Mouse (Mus musculus): ENCODE results near the gene Pigh. TPM values are rescaled to one million over a fixed set of nuclear protein-coding genes. Genes with fewer than 3 reads are reported as not detected.

Gene Pigh
- polyA plus RNA-seq, 1 experiment = 3.6 TPM

GRCm38 (mm10) chr12:79073362-79073761 is 16.1 kb downstream of the Pigh start:
- Histone ChIP-seq H3K27ac (ENCODE audit: control insufficient read depth, insufficient read depth, low read depth, low read length, poor library complexity) (no peak overlapping the region), H3K4me1 (ENCODE audit: control insufficient read depth, insufficient read depth, low read length) (peaks cover 3% of the 10 kb centered on the region; the same call in 1 of the 2 replicates), H3K4me3 (replicated peaks; ENCODE audit: control insufficient read depth, low read depth, low read length) (no peak overlapping the region)
- 81% methylated on average over 6 of the region's 6 CpGs for WGBS
- no peak for TF ChIP-seq POLR2A (IDR thresholded peaks at IDR 0.05; ENCODE audit: borderline replicate concordance, control insufficient read depth, low read depth, low read length)

- Histone ChIP-seq H3K4me1 (ENCODE audit: control insufficient read depth, insufficient read depth, low read length) (peaks cover 3% of the 10 kb centered on the region; the same call in 1 of the 2 replicates), H3K27ac (ENCODE audit: control insufficient read depth, insufficient read depth, low read depth, low read length, poor library complexity) (no peak overlapping the region)
- WGBS = 71% methylated on average over 6 of the region's 6 CpGs
These were observed 16.9 kb downstream of the Pigh start for GRCm38 (mm10) chr12:79072576-79072975.

GRCm38 (mm10) chr12:79070736-79071333 is 18.6 kb downstream of the Pigh start:
- no peak overlapping the region for H3K27ac ChIP-seq (ENCODE audit: control insufficient read depth, insufficient read depth, low read depth, low read length, poor library complexity)
- TF ChIP-seq CTCF (IDR thresholded peaks at IDR 0.05; ENCODE audit: control insufficient read depth, insufficient read depth, low read length) (no peak), POLR2A (IDR thresholded peaks at IDR 0.05; ENCODE audit: borderline replicate concordance, control insufficient read depth, low read depth, low read length) (no peak)
- WGBS = 84% methylated on average over 9 of the region's 9 CpGs
- peaks cover 3% of the 10 kb centered on the region; the same call in 1 of the 2 replicates for H3K4me1 ChIP-seq (ENCODE audit: control insufficient read depth, insufficient read depth, low read length)
- no peak overlapping the region for H3K4me3 ChIP-seq (replicated peaks; ENCODE audit: control insufficient read depth, low read depth, low read length)

More at GRCm38 (mm10) chr12:79072576-79072975, 16.9 kb downstream of the Pigh start:
- no peak overlapping the region for H3K4me3 ChIP-seq (replicated peaks; ENCODE audit: control insufficient read depth, low read depth, low read length)
- TF ChIP-seq POLR2A (IDR thresholded peaks at IDR 0.05; ENCODE audit: borderline replicate concordance, control insufficient read depth, low read depth, low read length) (no peak), CTCF (IDR thresholded peaks at IDR 0.05; ENCODE audit: control insufficient read depth, insufficient read depth, low read length) (no peak)

- 37% methylated on average over 6 of the region's 6 CpGs for WGBS
- H3K4me1 ChIP-seq (ENCODE audit: control insufficient read depth, insufficient read depth, low read length) = peaks cover 3% of the 10 kb centered on the region; the same call in 1 of the 2 replicates
- H3K27ac ChIP-seq (ENCODE audit: control insufficient read depth, insufficient read depth, low read depth, low read length, poor library complexity) = no peak overlapping the region
- TF ChIP-seq POLR2A (IDR thresholded peaks at IDR 0.05; ENCODE audit: borderline replicate concordance, control insufficient read depth, low read depth, low read length) (no peak), CTCF (IDR thresholded peaks at IDR 0.05; ENCODE audit: control insufficient read depth, insufficient read depth, low read length) (no peak)
- H3K4me3 ChIP-seq (replicated peaks; ENCODE audit: control insufficient read depth, low read depth, low read length) = no peak overlapping the region
These were observed 19.5 kb downstream of the Pigh start for GRCm38 (mm10) chr12:79069916-79070315.

- Histone ChIP-seq H3K27ac (ENCODE audit: control insufficient read depth, insufficient read depth, low read depth, low read length, poor library complexity) (no peak overlapping the region), H3K4me1 (ENCODE audit: control insufficient read depth, insufficient read depth, low read length) (peaks cover 3% of the 10 kb centered on the region; the same call in 1 of the 2 replicates), H3K4me3 (replicated peaks; ENCODE audit: control insufficient read depth, low read depth, low read length) (no peak overlapping the region)
- TF ChIP-seq POLR2A (IDR thresholded peaks at IDR 0.05; ENCODE audit: borderline replicate concordance, control insufficient read depth, low read depth, low read length) = no peak
- no peak for TF ChIP-seq CTCF (IDR thresholded peaks at IDR 0.05; ENCODE audit: control insufficient read depth, insufficient read depth, low read length)
- 93% methylated on average over 6 of the region's 6 CpGs for WGBS
These were observed 20.3 kb downstream of the Pigh start for GRCm38 (mm10) chr12:79069187-79069608.

GRCm38 (mm10) chr12:79068306-79068705 is 21.1 kb downstream of the Pigh start:
- TF ChIP-seq POLR2A (IDR thresholded peaks at IDR 0.05; ENCODE audit: borderline replicate concordance, control insufficient read depth, low read depth, low read length) = no peak
- no peak for TF ChIP-seq CTCF (IDR thresholded peaks at IDR 0.05; ENCODE audit: control insufficient read depth, insufficient read depth, low read length)
- peaks cover 3% of the 10 kb centered on the region; the same call in 1 of the 2 replicates for H3K4me1 ChIP-seq (ENCODE audit: control insufficient read depth, insufficient read depth, low read length)
- H3K4me3 ChIP-seq (replicated peaks; ENCODE audit: control insufficient read depth, low read depth, low read length) = no peak overlapping the region
- WGBS = 87% methylated on average over 11 of the region's 11 CpGs
- H3K27ac ChIP-seq (ENCODE audit: control insufficient read depth, insufficient read depth, low read depth, low read length, poor library complexity) = no peak overlapping the region

GRCm38 (mm10) chr12:79067526-79067925 is 21.9 kb downstream of the Pigh start:
- TF ChIP-seq POLR2A (IDR thresholded peaks at IDR 0.05; ENCODE audit: borderline replicate concordance, control insufficient read depth, low read depth, low read length) = no peak
- no peak for TF ChIP-seq CTCF (IDR thresholded peaks at IDR 0.05; ENCODE audit: control insufficient read depth, insufficient read depth, low read length)
- Histone ChIP-seq H3K4me3 (replicated peaks; ENCODE audit: control insufficient read depth, low read depth, low read length) (no peak overlapping the region), H3K4me1 (ENCODE audit: control insufficient read depth, insufficient read depth, low read length) (peaks cover 3% of the 10 kb centered on the region; the same call in 1 of the 2 replicates), H3K27ac (ENCODE audit: control insufficient read depth, insufficient read depth, low read depth, low read length, poor library complexity) (no peak overlapping the region)
- 90% methylated on average over 5 of the region's 5 CpGs for WGBS

GRCm38 (mm10) chr12:79066431-79066830 is 23.0 kb downstream of the Pigh start:
- TF ChIP-seq CTCF (IDR thresholded peaks at IDR 0.05; ENCODE audit: control insufficient read depth, insufficient read depth, low read length) (no peak), POLR2A (IDR thresholded peaks at IDR 0.05; ENCODE audit: borderline replicate concordance, control insufficient read depth, low read depth, low read length) (no peak)
- Histone ChIP-seq H3K27ac (ENCODE audit: control insufficient read depth, insufficient read depth, low read depth, low read length, poor library complexity) (no peak overlapping the region), H3K4me1 (ENCODE audit: control insufficient read depth, insufficient read depth, low read length) (peaks cover 3% of the 10 kb centered on the region; the same call in 1 of the 2 replicates), H3K4me3 (replicated peaks; ENCODE audit: control insufficient read depth, low read depth, low read length) (no peak overlapping the region)
- WGBS = 79% methylated on average over 9 of the region's 9 CpGs
